Mouse (Mus musculus) liver, embryonic 11.5 days (tissue): ENCODE measurements at regions not wholly inside any gene's neighbourhood (a gene's known extent, or its start where the extent isn't known, plus 50 kb on each side); places are given as distances from the start of the nearest gene placed in this dataset.

Experiments
- ATAC-seq: fragments of 200-750 bp; cut with Nextera tagmentation; replicated peaks from 2 replicates; pipeline ENCODE4 v1.8.0; 2017; ENCODE audit warnings: moderate number of reproducible peaks, mild to moderate bottlenecking, moderate TSS enrichment, moderate library complexity; ENCODE audit not compliant: low FRiP score
- DNase-seq: peaks from one replicate; pipeline ENCODE4 v3.0.0-alpha.2; 2017; ENCODE audit warnings: low spot score
- H3K27ac ChIP-seq: fragments of 300-500 bp; sonication (generic); 2 replicates; pipeline ENCODE4 v1.5.1; 2014; ENCODE audit warnings: mild to moderate bottlenecking, low read depth, low read length, control low read depth
- H3K27me3 ChIP-seq: fragments of 300-500 bp; sonication (generic); replicated peaks from 2 replicates; pipeline ENCODE4 v1.6.1; 2014; ENCODE audit warnings: low read length, mixed read lengths; ENCODE audit not compliant: control insufficient read depth, insufficient read depth
- H3K36me3 ChIP-seq: fragments of 300-500 bp; sonication (generic); 2 replicates; pipeline ENCODE4 v1.6.1; 2014; ENCODE audit warnings: mild to moderate bottlenecking, low read length, moderate library complexity, mixed read lengths; ENCODE audit not compliant: control insufficient read depth, insufficient read depth
- H3K4me1 ChIP-seq: fragments of 300-500 bp; sonication (generic); replicated peaks from 2 replicates; pipeline ENCODE4 v1.6.1; 2014; ENCODE audit warnings: low read length, mixed read lengths; ENCODE audit not compliant: control insufficient read depth, insufficient read depth
- H3K4me2 ChIP-seq: fragments of 300-500 bp; sonication (generic); 2 replicates; pipeline ENCODE4 v1.6.1; 2014; ENCODE audit warnings: mild to moderate bottlenecking, control low read depth, moderate library complexity
- H3K4me3 ChIP-seq: fragments of 300-500 bp; sonication (generic); 2 replicates; pipeline ENCODE4 v1.5.1; 2014; ENCODE audit warnings: low read depth, low read length, control low read depth
- H3K9ac ChIP-seq: fragments of 300-500 bp; sonication (generic); 2 replicates; pipeline ENCODE4 v1.6.1; 2014; ENCODE audit warnings: low read depth, low read length, control low read depth
- H3K9me3 ChIP-seq: fragments of 300-500 bp; sonication (generic); 2 replicates; pipeline ENCODE4 v1.6.1; 2016; ENCODE audit warnings: low read length, inconsistent platforms, mixed read lengths; ENCODE audit not compliant: control insufficient read depth
- WGBS: fragments of 180-500 bp; shearing (Covaris S2); extraction: QIAGEN DNeasy Blood & Tissue Kit; methylation state at CpG from one replicate; pipeline ENCODE4 v1.1.7; 2014; 5-methylcytosine and 5-hydroxymethylcytosine counted together

DNA sequence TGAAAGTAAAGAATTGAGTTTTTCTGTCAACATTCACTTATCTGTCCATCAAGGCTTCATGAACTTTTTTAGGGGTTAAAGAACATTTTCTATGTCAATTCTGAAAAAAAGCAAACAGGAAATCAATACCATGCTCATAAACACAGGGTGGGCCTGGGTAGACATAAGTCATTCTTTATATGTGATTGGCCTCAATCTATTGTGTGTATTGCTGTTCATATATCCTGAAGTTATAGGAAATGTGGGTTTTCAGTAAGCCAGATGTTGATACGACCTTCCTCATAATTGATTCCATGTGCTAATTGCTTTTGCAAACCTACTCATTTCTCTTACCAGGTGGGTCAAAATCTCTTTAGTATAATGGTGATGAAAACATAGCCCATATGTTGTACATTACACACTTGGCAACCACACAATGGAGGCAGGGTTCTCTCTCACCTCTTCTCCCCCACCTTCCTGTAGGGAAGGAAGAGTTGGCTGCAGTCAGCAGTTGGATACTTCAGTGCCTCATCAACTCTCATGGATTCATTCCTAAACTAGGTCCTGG is 182.6 kb upstream of the Cd180 start:
- WGBS, result 73% methylated on average over 1 of the region's 1 CpGs
- Histone ChIP-seq H3K27ac (no peak overlapping the region), H3K4me3 (no peak overlapping the region), H3K4me2 (no peak overlapping the region), H3K27me3 (no peaks in the 10 kb centered on the region), H3K9me3 (no peaks in the 10 kb centered on the region), H3K36me3 (no peaks in the 10 kb centered on the region), H3K9ac (no peak overlapping the region), H3K4me1 (no peaks in the 10 kb centered on the region)
- ATAC-seq, result no peak
- DNase-seq, result no peak

GRCm38 (mm10) chr13:102518169-102518882 is 175.0 kb upstream of the Cd180 start:
- Histone ChIP-seq H3K27me3 (no peaks in the 10 kb centered on the region), H3K36me3 (no peaks in the 10 kb centered on the region), H3K4me1 (no peaks in the 10 kb centered on the region), H3K27ac (no peak overlapping the region), H3K9me3 (no peaks in the 10 kb centered on the region), H3K4me2 (no peak overlapping the region), H3K9ac (no peak overlapping the region), H3K4me3 (no peak overlapping the region)
- ATAC-seq, result no peak
- DNase-seq, result no peak
- WGBS, result 82% methylated on average over 5 of the region's 5 CpGs

- no peaks in the 10 kb centered on the region for H3K27me3 ChIP-seq
- WGBS, result 42% methylated on average over 1 of the region's 1 CpGs
- no peak overlapping the region for H3K27ac ChIP-seq
- no peak overlapping the region for H3K4me2 ChIP-seq
- no peaks in the 10 kb centered on the region for H3K9me3 ChIP-seq
- DNase-seq (no peak), ATAC-seq (no peak)
- H3K4me1 ChIP-seq, result no peaks in the 10 kb centered on the region
- H3K9ac ChIP-seq, result no peak overlapping the region
- H3K36me3 ChIP-seq, result no peaks in the 10 kb centered on the region
- H3K4me3 ChIP-seq, result no peak overlapping the region
Measured at GRCm38 (mm10) chr13:102521427-102521826, 171.9 kb upstream of the Cd180 start.

- H3K4me1 ChIP-seq, result no peaks in the 10 kb centered on the region
- H3K9ac ChIP-seq, result no peak overlapping the region
- 77% methylated on average over 1 of the region's 1 CpGs for WGBS
- H3K27me3 ChIP-seq, result no peaks in the 10 kb centered on the region
- no peak overlapping the region for H3K4me3 ChIP-seq
- no peak overlapping the region for H3K27ac ChIP-seq
- H3K9me3 ChIP-seq, result no peaks in the 10 kb centered on the region
- no peak overlapping the region for H3K4me2 ChIP-seq
- H3K36me3 ChIP-seq, result no peaks in the 10 kb centered on the region
- ATAC-seq (no peak), DNase-seq (no peak)
Measured at GRCm38 (mm10) chr13:102522080-102522479, 171.3 kb upstream of the Cd180 start.

- ATAC-seq, result no peak
- 79% methylated on average over 11 of the region's 11 CpGs for WGBS
- H3K27ac ChIP-seq, result no peak overlapping the region
Measured at GRCm38 (mm10) chr13:102526621-102527140, 166.7 kb upstream of the Cd180 start.

GRCm38 (mm10) chr13:102533784-102534183 is 159.6 kb upstream of the Cd180 start:
- Histone ChIP-seq H3K9ac (no peak overlapping the region), H3K9me3 (no peaks in the 10 kb centered on the region), H3K27me3 (peaks cover 4% of the 10 kb centered on the region; the same call in 1 of the 2 replicates), H3K4me1 (no peaks in the 10 kb centered on the region), H3K4me3 (no peak overlapping the region), H3K36me3 (no peaks in the 10 kb centered on the region), H3K4me2 (no peak overlapping the region), H3K27ac (no peak overlapping the region)
- 31% methylated on average over 4 of the region's 4 CpGs for WGBS
- DNase-seq (no peak), ATAC-seq (no peak)

More at GRCm38 (mm10) chr13:102526621-102527140, 166.7 kb upstream of the Cd180 start:
- Histone ChIP-seq H3K4me2 (no peak overlapping the region), H3K9ac (no peak overlapping the region), H3K27me3 (no peaks in the 10 kb centered on the region), H3K36me3 (no peaks in the 10 kb centered on the region), H3K4me3 (no peak overlapping the region), H3K9me3 (no peaks in the 10 kb centered on the region), H3K4me1 (no peaks in the 10 kb centered on the region)
- DNase-seq, result no peak

DNA sequence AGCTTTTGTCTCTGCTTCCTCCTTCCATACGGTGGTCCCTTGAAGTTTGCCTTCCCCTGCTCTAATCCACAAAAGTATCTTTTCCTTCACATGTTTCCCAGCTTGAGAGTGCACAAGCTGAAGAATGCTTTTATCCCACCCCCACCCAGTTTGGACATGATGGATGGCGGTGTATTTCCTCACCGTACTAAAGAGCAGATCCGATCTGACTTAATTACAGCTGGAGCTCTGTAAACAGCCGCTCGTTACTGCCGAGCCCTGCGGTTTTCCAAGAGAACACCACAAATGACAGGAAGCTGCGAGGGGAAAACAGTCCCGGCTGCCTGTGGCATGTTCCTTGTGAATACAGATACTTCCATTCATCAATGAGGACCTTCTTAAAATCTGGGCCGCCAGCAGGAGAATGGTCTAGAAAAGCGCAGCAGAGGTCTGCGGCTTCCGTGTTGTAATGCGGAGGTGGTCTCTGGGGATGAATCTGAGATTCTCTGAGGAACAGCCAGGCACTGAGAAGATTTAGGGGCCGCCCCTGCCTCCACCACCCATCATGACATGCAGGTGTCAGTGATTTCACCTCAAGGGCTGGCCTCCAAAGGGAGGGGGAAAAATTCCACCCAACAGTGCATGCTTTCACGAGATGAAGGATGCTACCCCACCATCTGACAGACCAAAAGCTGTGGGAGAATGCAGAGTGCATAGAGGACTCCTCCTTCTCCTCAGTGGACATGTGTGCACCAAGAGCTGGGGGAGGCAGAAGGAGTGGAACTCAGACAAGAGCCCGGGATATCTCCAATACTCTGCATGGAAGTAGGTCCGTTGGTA is 155.7 kb upstream of the Cd180 start:
- Histone ChIP-seq H3K9ac (no peak overlapping the region), H3K4me1 (no peaks in the 10 kb centered on the region), H3K4me3 (no peak overlapping the region), H3K4me2 (peak overlapping the region; percentile 47), H3K9me3 (no peaks in the 10 kb centered on the region), H3K36me3 (no peaks in the 10 kb centered on the region), H3K27me3 (peaks cover 4% of the 10 kb centered on the region; the same call in 1 of the 2 replicates), H3K27ac (no peak overlapping the region)
- no peak for ATAC-seq
- WGBS, result 27% methylated on average over 19 of the region's 19 CpGs
- DNase-seq, result no peak

DNA sequence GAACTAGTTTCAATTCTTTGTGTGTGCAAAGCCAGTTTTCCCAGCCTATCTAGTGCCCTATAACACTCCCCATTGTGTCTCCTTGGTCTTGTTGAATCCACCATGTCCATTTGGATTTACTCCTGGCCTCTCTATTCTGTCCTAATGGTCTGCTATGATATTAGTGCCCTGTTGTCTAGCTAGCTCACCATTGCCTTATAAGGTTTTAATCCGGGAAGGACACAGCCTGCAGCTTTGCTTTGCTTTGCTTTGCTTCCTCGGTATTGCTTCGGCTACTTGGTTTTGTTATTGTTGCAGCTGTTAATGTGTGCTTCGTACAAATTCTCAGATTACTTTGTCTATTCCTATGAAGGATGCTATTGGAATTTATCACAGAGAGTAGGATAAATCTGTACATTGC is 152.9 kb upstream of the Cd180 start:
- WGBS, result 83% methylated on average over 4 of the region's 4 CpGs
- H3K4me1 ChIP-seq, result no peaks in the 10 kb centered on the region
- no peak overlapping the region for H3K9ac ChIP-seq
- H3K4me3 ChIP-seq, result no peak overlapping the region
- H3K9me3 ChIP-seq, result no peaks in the 10 kb centered on the region
- ATAC-seq (no peak), DNase-seq (no peak)
- no peak overlapping the region for H3K27ac ChIP-seq
- H3K4me2 ChIP-seq, result no peak overlapping the region
- no peaks in the 10 kb centered on the region for H3K36me3 ChIP-seq
- H3K27me3 ChIP-seq, result peaks cover 4% of the 10 kb centered on the region; the same call in 1 of the 2 replicates
